Mouse (Mus musculus) midbrain, embryonic 12.5 days (tissue): ENCODE data around the gene Kcnb1. TPM values are rescaled to one million over a fixed set of nuclear protein-coding genes. Genes with fewer than 3 reads are reported as not detected.

Experiments used
- ATAC-seq: fragments of 200-750 bp; cut with Nextera tagmentation; 2 replicates; pipeline ENCODE4 v1.8.0; 2017; ENCODE audit warnings: low read depth, moderate TSS enrichment, moderate library complexity; ENCODE audit not compliant: low FRiP score
- H3K27ac ChIP-seq: fragments of 300-500 bp; sonication (generic); replicated peaks from 2 replicates; pipeline ENCODE4 v1.5.1; 2016; ENCODE audit warnings: mild to moderate bottlenecking
- H3K27me3 ChIP-seq: fragments of 300-500 bp; sonication (generic); 2 replicates; pipeline ENCODE4 v1.6.1; 2016; ENCODE audit warnings: mild to moderate bottlenecking
- H3K36me3 ChIP-seq: fragments of 300-500 bp; sonication (generic); 2 replicates; pipeline ENCODE4 v1.6.1; 2016
- H3K4me1 ChIP-seq: fragments of 300-500 bp; sonication (generic); 2 replicates; pipeline ENCODE4 v1.6.1; 2016
- H3K4me2 ChIP-seq: fragments of 300-500 bp; sonication (generic); replicated peaks from 2 replicates; pipeline ENCODE4 v1.6.1; 2016; ENCODE audit warnings: mild to moderate bottlenecking, moderate library complexity
- H3K4me3 ChIP-seq: fragments of 300-500 bp; sonication (generic); 2 replicates; pipeline ENCODE4 v1.5.1; 2016; ENCODE audit warnings: mild to moderate bottlenecking
- H3K9ac ChIP-seq: fragments of 300-500 bp; sonication (generic); replicated peaks from 2 replicates; pipeline ENCODE4 v1.6.1; 2016; ENCODE audit warnings: mild to moderate bottlenecking, moderate library complexity
- H3K9me3 ChIP-seq: fragments of 300-500 bp; sonication (generic); 2 replicates; pipeline ENCODE4 v1.6.1; 2016; ENCODE audit warnings: mild to moderate bottlenecking
- WGBS: fragments of 180-500 bp; shearing (Covaris S2); methylation state at CpG from one replicate; pipeline ENCODE4 v1.1.7; 2016; 5-methylcytosine and 5-hydroxymethylcytosine counted together
- polyA plus RNA-seq: library from polyadenylated mRNA; unstranded; fragments of >200 nt; fragmentation: Nextera tagmentation; extraction: Ambion mirVana; gene quantifications from 2 replicates; pipeline ENCODE4 v1.2.1, GENCODE M21; 2016

The Kcnb1 gene
- polyA plus RNA-seq: 1.3 and 1.4 TPM in 2 replicates

DNA sequence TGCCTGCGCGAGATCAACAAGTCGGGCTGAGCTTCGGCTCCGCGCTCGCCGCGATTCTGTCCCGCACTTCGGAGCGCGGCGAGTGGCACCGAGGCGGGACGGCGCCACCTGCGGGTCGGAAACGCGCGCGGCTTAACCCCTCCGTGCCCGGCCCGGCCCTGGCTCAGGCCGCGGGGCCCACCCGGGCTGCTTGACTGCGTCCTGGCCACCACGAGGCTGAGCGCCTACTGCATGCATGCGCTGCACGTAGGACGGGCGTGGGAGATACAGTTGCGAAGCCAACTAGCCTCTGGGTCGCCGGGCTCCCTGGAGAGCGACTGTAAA is at the start of gene Kcnb1:
Gene Kcnb1, minus strand, starts transcription at position 80 of the 324 bp plus-strand sequence.
- peaks cover 62% of the 10 kb centered on the region for H3K27me3 ChIP-seq
- H3K9ac ChIP-seq: peak within 1 kb of the TSS; percentile 61
- H3K27ac ChIP-seq: no peak within 1 kb of the TSS; the same call in 1 of the 2 replicates
- under 1% methylated on average over 40 of the region's 41 CpGs for WGBS
- peak within 1 kb of the TSS; percentile 81 for H3K4me2 ChIP-seq
- peaks cover 26% of the 10 kb centered on the region for H3K4me1 ChIP-seq
- peak; percentile 78 for ATAC-seq
- H3K4me3 ChIP-seq: peak within 1 kb of the TSS; percentile 60
- no peaks in the 10 kb centered on the region for H3K36me3 ChIP-seq
- H3K9me3 ChIP-seq: no peaks in the 10 kb centered on the region

DNA sequence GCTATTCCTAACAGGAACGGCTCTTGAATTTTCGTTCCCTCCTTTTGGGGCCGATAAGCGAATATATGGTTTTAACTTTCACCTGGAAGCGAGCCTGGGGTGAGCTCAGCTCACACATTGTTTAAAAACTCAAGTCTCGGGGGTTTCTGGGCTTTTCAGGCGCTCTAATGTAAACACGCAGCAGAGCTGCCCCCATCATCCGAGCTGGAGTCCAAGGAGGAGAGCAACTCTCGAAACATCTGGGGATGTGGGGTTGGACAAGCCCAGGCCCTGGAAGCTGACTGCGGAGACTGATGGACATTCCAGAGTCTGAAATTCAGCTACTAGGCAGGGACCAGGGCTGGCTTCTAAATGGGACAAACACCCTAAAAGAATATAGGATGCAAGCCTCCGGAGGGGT is 49.3 kb upstream of the Kcnb1 start:
- no peak overlapping the region for H3K9ac ChIP-seq
- H3K4me3 ChIP-seq: no peak overlapping the region
- ATAC-seq: no peak
- H3K27ac ChIP-seq: no peak overlapping the region
- H3K36me3 ChIP-seq: no peaks in the 10 kb centered on the region
- 31% methylated on average over 12 of the region's 12 CpGs for WGBS
- peaks cover 32% of the 10 kb centered on the region for H3K27me3 ChIP-seq
- H3K9me3 ChIP-seq: no peaks in the 10 kb centered on the region
- H3K4me1 ChIP-seq: peaks cover 15% of the 10 kb centered on the region
- H3K4me2 ChIP-seq: peak overlapping the region; percentile 96

DNA sequence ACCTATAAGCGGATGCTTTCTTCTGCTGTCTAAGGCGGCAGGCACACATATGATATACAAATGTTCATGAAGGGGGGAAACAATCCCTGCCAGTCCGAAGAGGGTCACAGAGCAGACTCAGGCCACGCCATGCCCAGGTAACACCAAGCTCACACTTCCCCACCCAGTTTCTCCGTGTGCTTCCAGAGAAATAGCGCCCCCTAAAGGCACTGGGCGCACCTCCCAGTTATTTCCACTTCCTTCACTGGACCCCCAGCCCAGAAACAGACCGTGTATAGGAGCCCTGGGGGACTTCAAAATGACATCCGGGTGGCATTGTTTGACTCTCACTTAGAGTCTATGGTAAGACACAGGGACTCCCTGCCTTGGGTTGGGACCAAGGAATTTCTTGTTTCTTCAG is 47.3 kb upstream of the Kcnb1 start:
- no peak overlapping the region for H3K4me2 ChIP-seq
- no peak overlapping the region for H3K9ac ChIP-seq
- H3K4me3 ChIP-seq: no peak overlapping the region
- peaks cover 15% of the 10 kb centered on the region for H3K4me1 ChIP-seq
- no peaks in the 10 kb centered on the region for H3K36me3 ChIP-seq
- H3K27ac ChIP-seq: no peak overlapping the region
- peaks cover 32% of the 10 kb centered on the region for H3K27me3 ChIP-seq
- H3K9me3 ChIP-seq: no peaks in the 10 kb centered on the region
- no peak for ATAC-seq
- WGBS: 79% methylated on average over 9 of the region's 9 CpGs

DNA sequence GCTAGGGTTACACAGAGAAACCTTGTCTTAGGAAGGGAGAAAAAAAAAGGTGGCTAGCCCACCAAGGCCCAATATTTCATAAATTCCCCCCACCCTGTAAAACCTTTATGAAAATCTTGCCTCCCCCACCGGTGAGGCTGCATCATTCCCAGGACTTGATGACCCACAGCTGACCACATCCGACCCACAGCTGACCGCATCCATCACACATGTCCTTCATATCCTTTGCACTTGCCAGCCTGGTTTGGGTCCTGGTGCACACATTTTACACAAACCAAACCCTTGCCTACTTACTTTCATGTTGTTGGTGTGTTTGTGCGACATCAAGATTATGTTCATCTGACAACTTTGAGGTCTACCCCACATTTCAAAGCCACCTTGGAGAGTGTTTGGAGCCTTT is 46.2 kb upstream of the Kcnb1 start:
- Histone ChIP-seq H3K9me3 (no peaks in the 10 kb centered on the region), H3K27me3 (peaks cover 25% of the 10 kb centered on the region), H3K27ac (no peak overlapping the region), H3K4me1 (peaks cover 15% of the 10 kb centered on the region), H3K36me3 (no peaks in the 10 kb centered on the region), H3K4me3 (no peak overlapping the region), H3K4me2 (no peak overlapping the region), H3K9ac (no peak overlapping the region)
- ATAC-seq: no peak
- WGBS: 97% methylated on average over 4 of the region's 4 CpGs

DNA sequence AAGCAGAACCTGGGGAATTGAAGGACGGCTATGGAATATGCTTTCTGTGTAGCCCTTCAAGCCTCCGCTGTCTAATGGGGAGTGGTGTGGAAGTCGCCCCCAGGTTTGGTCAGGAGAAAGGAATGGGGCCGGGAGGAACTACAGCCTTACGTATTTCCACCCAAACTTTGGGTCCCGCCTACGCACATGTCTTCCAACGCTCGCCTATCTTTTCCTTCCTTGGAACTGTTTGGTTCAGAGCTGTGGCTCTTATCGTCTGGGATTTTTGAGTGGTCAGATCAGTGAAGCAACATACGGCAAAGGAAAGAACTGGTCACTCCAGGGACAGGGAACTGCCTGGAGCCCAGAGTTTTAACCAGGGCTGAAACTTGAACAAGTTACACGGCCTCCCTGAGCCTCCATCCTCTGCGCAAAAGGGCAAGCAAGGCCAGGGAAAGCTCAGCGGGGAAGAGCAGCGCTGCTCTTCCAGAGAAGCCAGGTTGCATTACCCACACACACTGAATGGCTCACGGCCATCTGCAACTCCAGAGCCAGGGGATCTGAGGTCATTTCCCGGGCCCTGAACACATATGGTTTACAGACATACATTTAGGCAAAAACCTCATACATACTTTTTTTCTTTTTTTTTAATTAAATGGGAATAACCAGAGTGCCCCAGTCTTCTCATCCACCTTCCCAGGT is 45.5 kb upstream of the Kcnb1 start:
- H3K27ac ChIP-seq: no peak overlapping the region
- WGBS: 73% methylated on average over 17 of the region's 17 CpGs
- no peak for ATAC-seq
- H3K4me2 ChIP-seq: no peak overlapping the region
- peaks cover 19% of the 10 kb centered on the region for H3K27me3 ChIP-seq
- no peaks in the 10 kb centered on the region for H3K36me3 ChIP-seq
- peaks cover 15% of the 10 kb centered on the region for H3K4me1 ChIP-seq
- no peak overlapping the region for H3K9ac ChIP-seq
- H3K4me3 ChIP-seq: no peak overlapping the region
- H3K9me3 ChIP-seq: no peaks in the 10 kb centered on the region

DNA sequence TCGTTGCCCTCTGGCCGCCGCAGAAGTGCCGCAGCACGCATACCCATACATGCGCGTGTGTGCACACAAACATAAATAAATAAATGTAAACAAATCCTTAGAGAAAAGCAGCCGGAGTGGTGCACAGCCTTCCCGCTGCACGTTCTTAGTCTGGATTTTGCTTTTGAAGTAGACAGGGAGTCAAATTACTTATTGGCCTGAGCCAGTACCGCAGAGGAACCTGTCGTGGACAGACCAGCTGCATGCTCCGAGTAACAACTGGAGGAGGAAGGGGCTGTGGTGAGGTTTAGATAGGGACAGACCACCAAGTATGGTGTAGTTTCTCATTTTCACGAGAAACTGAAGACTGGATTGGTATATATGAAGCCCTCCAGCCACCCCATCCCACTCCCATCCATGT is 43.8 kb upstream of the Kcnb1 start:
- 52% methylated on average over 14 of the region's 14 CpGs for WGBS
- Histone ChIP-seq H3K9me3 (no peaks in the 10 kb centered on the region), H3K36me3 (no peaks in the 10 kb centered on the region), H3K27ac (no peak overlapping the region), H3K4me3 (no peak overlapping the region), H3K4me1 (peaks cover 3% of the 10 kb centered on the region; the same call in 1 of the 2 replicates), H3K4me2 (no peak overlapping the region), H3K27me3 (peaks cover 5% of the 10 kb centered on the region), H3K9ac (no peak overlapping the region)
- no peak for ATAC-seq

DNA sequence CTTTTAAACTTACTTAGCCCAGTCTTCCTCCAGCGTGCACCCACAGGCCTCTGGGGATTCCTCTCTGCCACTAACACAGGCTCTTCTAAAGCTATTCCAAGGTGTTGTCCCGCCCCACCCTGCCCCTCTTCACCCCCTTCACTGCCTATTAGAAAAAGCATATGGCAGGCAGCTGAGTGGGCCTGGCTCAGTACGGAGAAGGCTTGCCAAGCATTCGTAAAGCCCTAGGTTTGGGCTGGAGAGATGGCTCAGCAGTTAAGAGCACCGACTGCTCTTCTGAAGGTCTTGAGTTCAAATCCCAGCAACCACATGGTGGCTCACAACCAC is 43.0 kb upstream of the Kcnb1 start:
- no peaks in the 10 kb centered on the region for H3K9me3 ChIP-seq
- no peaks in the 10 kb centered on the region for H3K36me3 ChIP-seq
- no peaks in the 10 kb centered on the region for H3K27me3 ChIP-seq
- ATAC-seq: no peak
- H3K9ac ChIP-seq: no peak overlapping the region
- no peak overlapping the region for H3K4me3 ChIP-seq
- no peak overlapping the region for H3K4me2 ChIP-seq
- H3K4me1 ChIP-seq: peaks cover 3% of the 10 kb centered on the region; the same call in 1 of the 2 replicates
- 76% methylated on average over 5 of the region's 5 CpGs for WGBS
- no peak overlapping the region for H3K27ac ChIP-seq

DNA sequence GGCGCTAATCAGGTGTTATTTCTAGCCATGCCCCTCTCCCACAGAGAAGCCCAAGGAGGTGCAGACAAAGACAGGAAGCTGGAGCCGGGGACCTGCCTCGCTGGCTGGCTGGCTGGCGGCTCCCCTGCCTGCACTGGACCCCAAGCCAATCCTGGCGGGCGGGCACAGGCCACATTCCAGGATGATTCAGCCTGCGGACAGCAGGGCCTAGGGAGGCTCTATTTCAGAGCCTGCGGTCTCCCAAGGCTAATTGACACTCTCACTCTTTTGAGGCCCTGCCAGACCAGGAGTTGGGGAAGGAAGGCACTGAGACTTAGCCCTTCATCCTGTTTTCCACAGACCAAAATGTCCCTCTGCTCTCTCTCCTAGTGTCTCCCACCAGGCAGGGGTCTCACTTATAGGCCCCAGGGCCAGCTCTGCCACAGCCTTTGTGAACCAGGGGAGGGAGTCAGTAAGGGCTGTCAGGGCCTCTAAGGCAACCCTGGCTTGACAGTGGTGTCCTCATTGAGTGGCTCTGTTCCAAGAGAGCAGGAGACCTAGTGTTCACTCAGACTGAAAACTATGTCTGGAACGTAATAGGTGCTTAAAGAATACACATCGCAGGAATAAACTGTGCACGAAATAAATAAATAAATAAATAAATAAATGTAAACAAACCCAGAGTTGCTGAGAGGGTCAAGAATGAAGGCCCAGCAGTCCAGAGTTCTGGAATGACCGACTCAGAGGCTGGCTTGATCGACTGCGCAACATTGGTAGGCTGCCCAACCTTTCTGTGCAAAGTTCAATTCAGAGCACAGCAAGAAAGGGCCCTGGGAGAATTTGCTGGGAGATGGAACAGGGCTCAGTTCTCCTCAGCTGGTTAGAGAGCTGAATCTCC is 42.4 kb upstream of the Kcnb1 start:
- Histone ChIP-seq H3K9me3 (no peaks in the 10 kb centered on the region), H3K4me2 (no peak overlapping the region), H3K4me3 (no peak overlapping the region), H3K9ac (no peak overlapping the region), H3K4me1 (peaks cover 3% of the 10 kb centered on the region; the same call in 1 of the 2 replicates), H3K27ac (no peak overlapping the region), H3K36me3 (no peaks in the 10 kb centered on the region), H3K27me3 (no peaks in the 10 kb centered on the region)
- no peak for ATAC-seq
- 55% methylated on average over 14 of the region's 14 CpGs for WGBS

DNA sequence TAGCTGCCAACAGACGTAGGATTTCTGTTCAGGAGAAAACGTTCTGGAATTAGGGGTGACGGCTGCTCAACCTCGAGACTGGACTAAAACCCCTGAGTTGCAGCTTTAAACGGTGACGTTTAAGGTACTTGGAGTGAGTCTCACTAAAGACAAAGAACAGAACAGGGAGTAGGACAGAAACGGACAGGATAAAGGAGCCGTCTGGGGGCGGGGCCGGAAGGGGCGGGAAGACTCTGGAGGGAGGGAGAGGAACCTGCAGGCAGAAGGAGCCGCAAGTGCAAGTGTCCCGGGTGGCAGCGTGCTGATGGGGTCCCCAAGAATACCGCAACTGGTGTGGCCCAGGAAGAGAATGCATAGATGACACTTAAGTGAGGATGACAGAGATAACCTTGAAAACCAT is 40.6 kb upstream of the Kcnb1 start:
- H3K36me3 ChIP-seq: no peaks in the 10 kb centered on the region
- WGBS: 7% methylated on average over 15 of the region's 15 CpGs
- peak overlapping the region; percentile 34 for H3K4me2 ChIP-seq
- H3K27ac ChIP-seq: no peak overlapping the region
- H3K4me1 ChIP-seq: peaks cover 3% of the 10 kb centered on the region; the same call in 1 of the 2 replicates
- no peaks in the 10 kb centered on the region for H3K9me3 ChIP-seq
- H3K27me3 ChIP-seq: no peaks in the 10 kb centered on the region
- no peak for ATAC-seq
- peak overlapping the region; percentile 4; the same call in 1 of the 2 replicates for H3K4me3 ChIP-seq
- no peak overlapping the region for H3K9ac ChIP-seq

DNA sequence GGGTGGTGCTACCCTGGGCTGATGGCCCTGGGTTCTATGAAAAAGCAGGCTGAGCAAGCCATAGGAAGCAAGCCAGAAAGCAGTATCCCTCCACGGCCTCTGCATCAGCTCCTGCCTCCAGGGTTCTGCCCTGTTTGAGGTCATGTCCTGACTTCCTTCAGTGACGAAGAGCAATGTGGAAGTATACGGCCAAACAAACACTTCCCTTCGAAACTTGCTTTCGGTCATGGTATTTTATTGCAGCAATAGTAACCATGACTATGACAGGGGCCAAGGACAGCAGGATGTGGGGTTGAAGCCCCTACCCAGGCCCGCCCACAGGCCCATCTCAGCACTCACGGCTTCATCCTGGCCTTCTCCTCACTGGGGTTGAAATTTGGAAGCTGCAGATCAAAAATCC is 35.0 kb upstream of the Kcnb1 start:
- Histone ChIP-seq H3K9ac (no peak overlapping the region), H3K36me3 (no peaks in the 10 kb centered on the region), H3K27ac (no peak overlapping the region), H3K27me3 (no peaks in the 10 kb centered on the region; the same call in 1 of the 2 replicates), H3K4me1 (no peaks in the 10 kb centered on the region), H3K4me3 (no peak overlapping the region), H3K4me2 (no peak overlapping the region), H3K9me3 (no peaks in the 10 kb centered on the region)
- WGBS: 86% methylated on average over 7 of the region's 7 CpGs
- ATAC-seq: no peak

DNA sequence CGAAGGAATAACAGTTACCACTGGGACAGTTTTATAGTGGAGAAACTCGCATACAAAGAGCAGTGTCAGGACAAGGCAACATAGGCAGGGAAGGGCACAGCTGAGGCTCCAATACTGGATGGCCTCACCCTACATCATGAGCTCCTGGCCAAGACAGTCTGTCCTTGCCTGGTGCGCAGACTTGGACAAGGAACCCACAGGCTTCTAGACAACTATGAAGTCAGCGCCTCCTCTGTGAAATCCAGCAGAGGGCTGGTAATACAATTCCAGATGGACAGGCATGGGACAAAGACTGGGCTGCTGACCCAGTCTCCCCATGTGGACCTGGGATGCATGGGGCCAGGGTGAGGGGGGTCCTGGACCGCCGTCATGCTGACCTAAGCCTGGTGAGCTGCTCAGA is 34.2 kb upstream of the Kcnb1 start:
- H3K27me3 ChIP-seq: no peaks in the 10 kb centered on the region; the same call in 1 of the 2 replicates
- no peak overlapping the region for H3K4me3 ChIP-seq
- ATAC-seq: no peak
- no peak overlapping the region for H3K27ac ChIP-seq
- 90% methylated on average over 6 of the region's 6 CpGs for WGBS
- no peak overlapping the region for H3K4me2 ChIP-seq
- H3K9ac ChIP-seq: no peak overlapping the region
- no peaks in the 10 kb centered on the region for H3K9me3 ChIP-seq
- H3K4me1 ChIP-seq: no peaks in the 10 kb centered on the region
- no peaks in the 10 kb centered on the region for H3K36me3 ChIP-seq

DNA sequence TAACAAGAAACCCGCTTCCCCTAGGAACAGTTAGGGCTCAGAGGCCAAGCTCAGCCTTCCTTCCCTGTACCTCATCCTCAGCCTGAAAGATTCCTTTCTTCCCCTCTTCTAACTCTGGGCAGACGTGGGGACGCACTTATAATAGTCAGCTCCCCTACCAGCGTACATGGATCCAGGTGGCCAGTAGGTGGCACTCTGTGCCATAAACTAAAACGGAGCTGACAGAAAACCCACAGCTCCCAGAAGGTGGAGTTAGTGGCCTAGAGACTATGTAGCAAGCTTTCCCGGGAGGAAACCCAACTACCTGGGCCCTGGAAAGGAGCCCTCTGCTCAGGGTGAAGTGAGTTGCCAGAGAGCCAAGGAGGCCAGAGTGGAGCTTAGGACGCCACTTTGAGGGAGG is 32.2 kb upstream of the Kcnb1 start:
- no peak for ATAC-seq
- no peak overlapping the region; the same call in 1 of the 2 replicates for H3K9ac ChIP-seq

More for the DNA sequence above, 32.2 kb upstream of the Kcnb1 start:
- no peak overlapping the region for H3K4me3 ChIP-seq
- no peaks in the 10 kb centered on the region for H3K4me1 ChIP-seq
- 20% methylated on average over 7 of the region's 7 CpGs for WGBS
- H3K4me2 ChIP-seq: no peak overlapping the region
- H3K27ac ChIP-seq: no peak overlapping the region
- H3K9me3 ChIP-seq: no peaks in the 10 kb centered on the region
- H3K27me3 ChIP-seq: no peaks in the 10 kb centered on the region; the same call in 1 of the 2 replicates
- no peaks in the 10 kb centered on the region for H3K36me3 ChIP-seq
